Mouse (Mus musculus) neural tube, embryonic 11.5 days (tissue): ENCODE data around the gene Ncor1. TPM values are rescaled to one million over a fixed set of nuclear protein-coding genes. Genes with fewer than 3 reads are reported as not detected.
"Not testable (repeated sequence)": the region's sequence is repeated elsewhere in the genome, so short reads cannot be mapped to it uniquely, and the experiment has no call there.

Experiments used
- ATAC-seq: fragments of 200-750 bp; cut with Nextera tagmentation; 2 replicates; pipeline ENCODE4 v1.8.0; 2017; ENCODE audit warnings: moderate number of reproducible peaks, mild to moderate bottlenecking, moderate TSS enrichment, moderate library complexity; ENCODE audit not compliant: insufficient read depth, low FRiP score, low TSS enrichment
- DNase-seq: peaks from one replicate; pipeline ENCODE4 v3.0.0-alpha.2; 2015; ENCODE audit warnings: low spot score
- H3K27ac ChIP-seq: fragments of 300-500 bp; sonication (generic); 2 replicates; pipeline ENCODE4 v1.5.1; 2014; ENCODE audit warnings: low read depth, mild to moderate bottlenecking, low read length
- H3K27me3 ChIP-seq: fragments of 300-500 bp; sonication (generic); 2 replicates; pipeline ENCODE4 v1.6.1; 2014; ENCODE audit warnings: mild to moderate bottlenecking, low read length, mixed read lengths; ENCODE audit not compliant: control insufficient read depth, insufficient read depth
- H3K36me3 ChIP-seq: fragments of 300-500 bp; sonication (generic); 2 replicates; pipeline ENCODE4 v1.6.1; 2014; ENCODE audit warnings: mild to moderate bottlenecking, low read length, moderate library complexity, mixed read lengths; ENCODE audit not compliant: control insufficient read depth, insufficient read depth
- H3K4me1 ChIP-seq: fragments of 300-500 bp; sonication (generic); 2 replicates; pipeline ENCODE4 v1.6.1; 2014; ENCODE audit warnings: low read length, mixed read lengths; ENCODE audit not compliant: control insufficient read depth, insufficient read depth
- H3K4me2 ChIP-seq: fragments of 300-500 bp; sonication (generic); 2 replicates; pipeline ENCODE4 v1.6.1; 2014; ENCODE audit warnings: low read depth, mild to moderate bottlenecking, moderate library complexity
- H3K4me3 ChIP-seq: fragments of 300-500 bp; sonication (generic); 2 replicates; pipeline ENCODE4 v1.5.1; 2014; ENCODE audit warnings: low read depth, low read length
- H3K9ac ChIP-seq: fragments of 300-500 bp; sonication (generic); 2 replicates; pipeline ENCODE4 v1.6.1; 2014; ENCODE audit warnings: mild to moderate bottlenecking, low read length
- H3K9me3 ChIP-seq: fragments of 300-500 bp; sonication (generic); 2 replicates; pipeline ENCODE4 v1.6.1; 2016; ENCODE audit warnings: low read length; ENCODE audit not compliant: control insufficient read depth
- WGBS: fragments of 180-500 bp; shearing (Covaris S2); extraction: QIAGEN DNeasy Blood & Tissue Kit; methylation state at CpG from one replicate; pipeline ENCODE4 v1.1.7; 2014; 5-methylcytosine and 5-hydroxymethylcytosine counted together
- polyA plus RNA-seq: library from polyadenylated mRNA; unstranded; fragments of >200 nt; fragmentation: Nextera tagmentation; extraction: Ambion mirVana; gene quantifications from 2 replicates; pipeline ENCODE4 v1.2.1, GENCODE M21; 2014

Ncor1 gene
- polyA plus RNA-seq, 1 experiment from 2014 or later = 176 TPM

GRCm38 (mm10) chr11:62465849-62466248 lies 7.5 kb upstream of the Ncor1 start:
- H3K4me1 ChIP-seq = no peaks in the 10 kb centered on the region
- no peaks in the 10 kb centered on the region for H3K27me3 ChIP-seq
- H3K36me3 ChIP-seq = no peaks in the 10 kb centered on the region
- no peak overlapping the region for H3K27ac ChIP-seq
- H3K9me3 ChIP-seq = no peaks in the 10 kb centered on the region
- H3K4me3 ChIP-seq = no peak overlapping the region
- H3K4me2 ChIP-seq = no peak overlapping the region
- 86% methylated on average over 3 of the region's 3 CpGs for WGBS
- ATAC-seq (no peak), DNase-seq (no peak)
- H3K9ac ChIP-seq = no peak overlapping the region

DNA sequence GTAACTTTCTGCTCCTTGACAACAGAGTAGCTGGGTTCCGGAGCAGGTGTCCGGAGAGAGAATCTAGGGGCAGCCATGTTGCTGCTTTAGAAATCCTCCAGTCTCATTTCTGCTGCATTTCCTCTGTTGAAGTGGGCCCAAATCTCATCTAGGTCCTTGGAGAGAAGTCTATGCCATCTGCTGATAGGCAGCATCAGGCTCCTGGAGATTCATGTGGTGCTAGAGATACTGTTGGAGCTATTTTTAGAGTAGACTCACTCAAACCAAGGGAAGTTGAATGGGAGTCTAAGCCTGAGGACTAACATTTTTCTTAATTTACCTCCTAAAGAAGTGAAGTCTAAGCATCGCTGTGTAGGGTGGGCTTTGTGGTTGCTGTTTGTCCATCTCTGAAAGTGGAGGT lies 6.4 kb upstream of the Ncor1 start:
- WGBS = 89% methylated on average over 3 of the region's 3 CpGs

DNA sequence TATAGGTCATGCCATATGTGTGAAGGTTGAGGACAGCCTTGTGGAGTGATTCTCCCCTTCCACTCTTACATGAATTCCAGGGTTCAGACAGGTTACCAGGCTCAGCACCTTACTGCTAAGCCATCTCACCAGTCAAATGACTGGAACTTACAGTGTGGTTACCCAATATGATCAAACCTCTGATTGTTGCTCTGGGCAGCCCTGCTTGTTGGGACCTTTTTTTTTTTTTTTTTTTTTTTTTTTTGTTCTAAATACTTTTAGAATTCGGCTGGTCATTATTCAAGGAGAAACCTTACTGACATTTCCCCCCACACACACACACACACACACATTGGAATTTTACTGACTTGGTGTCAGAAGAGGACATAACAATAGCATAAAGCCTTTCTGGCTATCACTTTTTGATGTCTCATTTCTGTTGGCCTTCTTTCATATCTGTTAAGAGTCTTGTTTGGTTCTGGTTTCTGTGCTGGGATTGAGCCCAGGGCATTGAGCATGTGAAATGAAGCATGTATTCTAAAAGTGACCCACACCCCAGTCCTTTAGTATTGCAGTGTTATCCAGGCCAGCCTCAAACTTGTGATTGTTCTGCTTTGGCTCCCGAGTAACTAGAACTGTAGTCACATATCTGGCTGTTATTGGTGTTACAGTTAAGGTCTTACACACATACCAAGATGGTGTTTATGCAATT lies 5.0 kb upstream of the Ncor1 start:
- ATAC-seq = no peak
- H3K9me3 ChIP-seq = no peaks in the 10 kb centered on the region
- no peaks in the 10 kb centered on the region for H3K36me3 ChIP-seq
- no peak overlapping the region for H3K27ac ChIP-seq
- H3K9ac ChIP-seq = no peak overlapping the region
- no peaks in the 10 kb centered on the region; the same call in 1 of the 2 replicates for H3K4me1 ChIP-seq
- no peak for DNase-seq
- 84% methylated on average over 2 of the region's 2 CpGs for WGBS
- H3K27me3 ChIP-seq = no peaks in the 10 kb centered on the region
- H3K4me3 ChIP-seq = no peak overlapping the region
- no peak overlapping the region for H3K4me2 ChIP-seq

More for the DNA sequence above, 6.4 kb upstream of the Ncor1 start:
- Histone ChIP-seq H3K9ac (no peak overlapping the region), H3K27me3 (no peaks in the 10 kb centered on the region), H3K4me3 (no peak overlapping the region), H3K4me1 (no peaks in the 10 kb centered on the region), H3K9me3 (no peaks in the 10 kb centered on the region), H3K4me2 (no peak overlapping the region), H3K27ac (no peak overlapping the region), H3K36me3 (no peaks in the 10 kb centered on the region)
- DNase-seq = no peak
- no peak for ATAC-seq

DNA sequence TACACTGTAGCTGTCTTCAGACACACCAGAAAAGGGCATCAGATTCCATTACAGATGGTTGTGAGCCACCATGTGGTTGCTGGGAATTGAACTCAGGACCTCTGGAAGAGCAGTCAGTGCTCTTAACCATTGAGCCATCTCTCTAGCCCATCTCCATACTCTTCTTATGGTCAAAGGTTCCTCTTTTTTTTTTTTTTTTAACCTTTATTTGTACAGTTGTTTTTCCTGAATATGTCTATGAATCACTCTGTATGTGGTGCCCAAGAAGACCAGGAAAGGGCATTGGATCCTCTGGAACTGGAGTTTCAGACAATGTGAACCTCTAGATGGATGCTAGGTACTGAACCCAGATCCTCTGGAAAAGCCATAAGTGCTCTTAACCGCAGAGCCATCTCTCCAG lies 4.2 kb upstream of the Ncor1 start:
- H3K4me3 ChIP-seq, ATAC-seq, DNase-seq, H3K27me3 ChIP-seq, H3K36me3 ChIP-seq, H3K9me3 ChIP-seq, H3K27ac ChIP-seq, H3K4me1 ChIP-seq, H3K4me2 ChIP-seq, H3K9ac ChIP-seq: not testable (repeated sequence)
- WGBS = 94% methylated on average over 1 of the region's 1 CpGs

GRCm38 (mm10) chr11:62458780-62459179 lies 439 bp upstream of the Ncor1 start:
- H3K4me3 ChIP-seq = peak overlapping the region; percentile 97
- H3K27ac ChIP-seq = peak overlapping the region; percentile 97
- H3K4me1 ChIP-seq = no peaks in the 10 kb centered on the region; the same call in 1 of the 2 replicates
- H3K9me3 ChIP-seq = no peaks in the 10 kb centered on the region
- WGBS = 3% methylated on average over 9 of the region's 9 CpGs
- H3K36me3 ChIP-seq = no peaks in the 10 kb centered on the region
- DNase-seq = no peak
- no peaks in the 10 kb centered on the region for H3K27me3 ChIP-seq
- no peak for ATAC-seq
- peak overlapping the region; percentile 91 for H3K4me2 ChIP-seq
- H3K9ac ChIP-seq = peak overlapping the region; percentile 99

DNA sequence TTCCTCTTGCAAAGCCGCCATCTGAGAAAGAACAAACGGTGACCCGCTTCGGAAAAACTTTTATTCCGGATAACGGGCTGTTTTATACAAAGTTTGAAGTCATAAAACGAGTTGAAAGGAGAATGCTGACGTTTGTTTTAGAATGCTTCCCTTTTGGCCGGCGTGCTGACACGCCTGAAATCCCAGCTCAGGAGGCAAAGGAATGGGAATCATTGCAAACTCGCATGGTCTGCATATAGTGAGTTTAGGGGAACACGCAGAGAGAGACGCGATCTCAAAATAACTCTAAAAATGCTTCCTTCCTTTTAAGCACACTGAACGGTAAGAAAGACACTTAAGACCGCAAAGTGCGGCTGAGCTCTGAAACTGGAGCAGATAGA lies 460 bp downstream of the Ncor1 start:
- ATAC-seq (no peak), DNase-seq (no peak)
- peak overlapping the region; percentile 97 for H3K27ac ChIP-seq
- no peaks in the 10 kb centered on the region; the same call in 1 of the 2 replicates for H3K4me1 ChIP-seq
- peak overlapping the region; percentile 91 for H3K4me2 ChIP-seq
- WGBS = under 1% methylated on average over 18 of the region's 18 CpGs
- H3K36me3 ChIP-seq = no peaks in the 10 kb centered on the region
- no peaks in the 10 kb centered on the region for H3K27me3 ChIP-seq
- H3K9ac ChIP-seq = peak overlapping the region; percentile 99
- no peaks in the 10 kb centered on the region for H3K9me3 ChIP-seq
- peak overlapping the region; percentile 97 for H3K4me3 ChIP-seq

DNA sequence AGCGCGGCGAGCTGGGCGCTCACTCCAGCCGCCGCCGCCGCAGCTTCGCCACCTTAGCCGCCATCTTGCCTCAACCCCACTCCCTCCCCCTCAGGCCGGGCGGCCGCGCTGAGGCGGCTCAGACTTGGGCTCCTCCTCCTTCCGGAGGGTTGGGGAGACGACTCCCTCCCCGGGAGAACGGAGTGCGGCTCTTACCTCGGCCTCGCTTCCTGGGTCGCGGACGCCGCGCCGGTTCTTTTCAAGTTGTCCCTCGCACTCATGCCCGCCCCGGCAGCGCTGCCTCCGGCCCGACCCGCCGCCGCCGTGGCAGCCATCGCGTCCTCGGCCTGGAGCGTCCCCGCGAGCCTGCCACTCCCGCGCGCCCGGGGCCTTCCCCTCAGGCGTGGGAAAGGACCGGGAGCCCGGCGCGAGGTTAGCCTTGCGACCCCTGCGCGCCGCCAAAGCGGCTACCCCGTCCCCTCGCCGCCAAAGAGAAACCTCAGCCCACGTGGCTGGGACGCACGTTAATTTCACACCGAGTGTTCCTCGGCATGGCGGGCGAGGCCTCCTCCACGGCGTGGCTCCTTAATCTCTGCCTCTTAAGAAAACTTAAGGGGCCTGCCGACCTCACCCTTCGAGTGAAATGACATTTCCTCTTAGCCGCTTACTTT lies 975 bp downstream of the Ncor1 start:
- H3K27ac ChIP-seq = peak overlapping the region; percentile 97
- H3K36me3 ChIP-seq = no peaks in the 10 kb centered on the region
- H3K4me1 ChIP-seq = no peaks in the 10 kb centered on the region; the same call in 1 of the 2 replicates
- peak overlapping the region; percentile 99 for H3K9ac ChIP-seq
- H3K27me3 ChIP-seq = no peaks in the 10 kb centered on the region
- DNase-seq (peak; percentile 91), ATAC-seq (peak; percentile 93)
- peak overlapping the region; percentile 97 for H3K4me3 ChIP-seq
- H3K4me2 ChIP-seq = peak overlapping the region; percentile 91
- under 1% methylated on average over 63 of the region's 73 CpGs for WGBS
- H3K9me3 ChIP-seq = no peaks in the 10 kb centered on the region

DNA sequence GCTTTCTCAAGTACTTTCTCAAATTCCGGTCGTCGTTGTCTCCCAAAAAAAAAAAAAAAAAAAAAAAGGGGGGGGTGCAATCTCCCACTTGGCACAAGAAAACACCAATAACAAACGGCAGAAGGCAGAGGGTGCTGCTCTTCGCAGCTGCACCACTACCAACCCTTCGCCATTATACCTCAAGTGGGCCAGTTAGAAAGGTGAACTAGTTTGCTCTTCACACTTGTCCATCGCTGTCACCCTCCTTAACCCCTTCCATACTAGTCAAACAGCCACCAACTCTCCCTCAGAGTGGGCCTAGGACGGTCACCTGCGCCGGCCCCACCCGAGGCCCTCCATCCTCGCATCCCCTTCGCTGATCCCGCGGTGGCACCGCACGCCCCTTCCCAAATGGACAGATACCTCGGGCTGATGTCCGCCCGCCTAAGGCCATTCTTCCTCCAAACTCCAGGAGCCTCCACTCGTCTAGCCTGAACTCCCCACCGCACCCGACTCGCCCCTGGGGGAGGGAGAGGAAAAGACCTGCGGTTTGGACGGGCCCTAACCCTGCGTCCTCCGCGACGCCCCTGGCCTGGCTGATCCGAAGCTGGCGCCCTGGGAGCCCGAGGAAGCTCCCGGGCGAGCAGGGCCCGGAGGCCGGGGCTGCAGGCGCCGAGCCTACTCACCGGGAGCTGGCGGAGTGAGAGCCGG lies 1.7 kb downstream of the Ncor1 start:
- WGBS = 0% methylated on average over 32 of the region's 42 CpGs
- peak overlapping the region; percentile 99 for H3K9ac ChIP-seq

More for the DNA sequence above, 1.7 kb downstream of the Ncor1 start:
- Histone ChIP-seq H3K36me3 (no peaks in the 10 kb centered on the region), H3K27me3 (no peaks in the 10 kb centered on the region), H3K4me1 (no peaks in the 10 kb centered on the region; the same call in 1 of the 2 replicates), H3K27ac (peak overlapping the region; percentile 97), H3K4me3 (peak overlapping the region; percentile 97), H3K9me3 (no peaks in the 10 kb centered on the region), H3K4me2 (peak overlapping the region; percentile 91)
- ATAC-seq (peak; percentile 77), DNase-seq (peak; percentile 69)
